Mouse (Mus musculus) Patski (cell line): ENCODE results near the gene Dhx57. TPM values are rescaled to one million over a fixed set of nuclear protein-coding genes. Genes with fewer than 3 reads are reported as not detected.

Experiments
- ATAC-seq: fragments of 100-300 bp; one replicate; pipeline ENCODE4 v1.8.0; 2021
- CTCF ChIA-PET: fragments of 350-600 bp; sonication (Branson Sonifier 250); formaldehyde crosslinking; loops from one replicate; lab custom pipeline; 2022; ENCODE audit warnings: inconsistent platforms; lab: Charles Lee
- POLR2A ChIA-PET: fragments of 350-600 bp; sonication (Branson Sonifier 250); formaldehyde crosslinking; loops from one replicate; lab custom pipeline; 2022; ENCODE audit warnings: antibody characterized with exemption, inconsistent platforms; lab: Charles Lee
- DNase-seq: peaks from one replicate; pipeline ENCODE4 v3.0.0-alpha.2; 2011; ENCODE audit warnings: low read depth, low spot score
- H3K27me3 ChIP-seq: fragments of 371-371 bp; one replicate; pipeline ENCODE4 v1.5.1; 2021
- CTCF ChIP-seq: fragments of 100-300 bp; IDR thresholded peaks from one replicate; pipeline ENCODE4 v1.5.1; 2021
- in situ Hi-C: fragments of 300-500 bp; cut with MboI; formaldehyde crosslinking; loops from 3 replicates; pipeline ENCODE4 v1.11.1; 2018; ENCODE audit warnings: low pct_unique_long_range_greater_than_20kb, mixed read lengths
- polyA plus RNA-seq: library from polyadenylated mRNA; unstranded; gene quantifications from one replicate; pipeline ENCODE4 v1.2.3, GENCODE M21; 2021

Gene Dhx57
- polyA plus RNA-seq: 21.1 TPM

GRCm38 (mm10) chr17:80290074-80290657, at the start of gene Dhx57, which contains the start of gene Morn2:
Gene Dhx57 (minus strand): TSS chr17:80290476.
Gene Morn2 (plus strand): TSS chr17:80290203.
- peak; percentile 96 for ATAC-seq
- POLR2A ChIA-PET: no interaction called here
- CTCF ChIA-PET: interaction anchor here (1.3 to 3.3 kb wide), 7 partner anchors 17 to 273 kb away, joined by 3 to 19 read pairs (median 5); partner anchors contain the start of gene Arhgef33
- peak; percentile 68 for DNase-seq
- no peaks in the 10 kb centered on the region for H3K27me3 ChIP-seq
- in situ Hi-C loops: loop anchor here (5.0 to 25.0 kb wide), 2 partner anchors 267 to 547 kb away; no protein-coding TSS in a partner anchor
- TF ChIP-seq CTCF: no peak

DNA sequence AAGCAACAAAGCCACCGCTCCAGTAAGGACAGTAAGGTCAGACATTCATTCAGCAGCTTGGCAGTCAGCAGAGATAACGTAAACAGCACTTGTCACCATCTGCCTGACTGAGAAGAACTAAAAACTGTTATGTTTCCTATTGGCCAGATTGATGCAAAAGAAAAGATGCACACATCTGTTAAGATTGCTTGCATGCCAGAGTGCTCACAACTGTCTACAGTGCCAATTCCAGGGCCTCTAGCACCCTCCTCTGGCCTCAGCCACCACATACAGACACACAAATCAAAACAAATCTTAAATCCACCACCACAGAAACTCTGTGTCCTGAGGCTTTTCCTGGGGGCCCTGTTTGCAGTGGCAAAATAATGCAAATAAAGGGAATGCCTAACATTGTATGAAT, 42.1 kb upstream of the Dhx57 start:
- peaks cover 21% of the 10 kb centered on the region for H3K27me3 ChIP-seq
- in situ Hi-C loops: no loop called here
- TF ChIP-seq CTCF: peak; percentile 65
- CTCF ChIA-PET: interaction anchor here (1.1 kb wide), 1 partner anchor 42 kb away, joined by 4 read pairs; the partner anchor contains the start of genes Dhx57 and Morn2
- no peak for ATAC-seq
- POLR2A ChIA-PET: no interaction called here
- no peak for DNase-seq

DNA sequence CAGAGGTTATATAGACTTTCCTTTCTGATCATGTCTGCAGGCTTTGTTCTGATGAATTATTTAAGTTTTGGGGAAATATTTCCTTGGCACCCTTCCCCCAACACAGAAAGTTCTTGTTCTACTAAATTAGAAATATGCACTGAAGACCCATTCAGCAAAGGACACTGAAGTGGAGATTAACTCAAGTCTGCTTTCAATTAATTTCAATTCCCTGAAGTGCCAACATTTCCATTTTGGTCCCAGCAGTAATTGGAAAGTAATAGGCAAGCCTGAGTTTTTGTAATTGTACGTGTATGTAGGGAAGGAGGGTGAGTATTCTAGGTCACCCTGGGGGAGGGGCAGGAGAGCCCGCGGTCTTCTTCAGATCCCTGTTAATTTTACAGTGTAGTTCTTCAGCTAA, 36.2 kb upstream of the Dhx57 start:
- in situ Hi-C loops: no loop called here
- peaks cover 10% of the 10 kb centered on the region for H3K27me3 ChIP-seq
- no peak for TF ChIP-seq CTCF

DNA sequence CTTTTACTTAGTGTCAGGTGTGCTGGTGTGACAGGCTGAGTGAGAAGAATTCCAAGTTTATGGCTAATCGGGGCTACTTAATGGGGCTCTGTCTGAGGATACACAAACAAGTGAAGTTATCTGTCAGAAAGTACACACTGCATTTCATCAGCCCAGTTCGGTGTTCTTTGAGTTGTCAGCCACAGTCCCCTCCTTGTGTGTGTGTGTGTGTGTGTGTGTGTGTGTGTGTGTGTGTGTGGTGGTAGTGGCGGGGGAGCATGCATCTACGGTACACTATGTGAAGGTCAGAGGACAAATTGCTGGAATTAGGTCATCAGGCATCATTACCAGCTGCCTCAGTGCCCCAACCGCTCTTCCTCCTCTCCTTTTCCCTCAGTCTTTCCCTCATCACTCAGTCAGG, 35.2 kb upstream of the Dhx57 start:
- CTCF ChIA-PET: no interaction called here
- in situ Hi-C loops: no loop called here
- no peak for ATAC-seq

More for the DNA sequence above, 36.2 kb upstream of the Dhx57 start:
- CTCF ChIA-PET: interaction anchor here (1.3 kb wide), 1 partner anchor 8 kb away, joined by 3 read pairs; no protein-coding TSS in a partner anchor
- no peak for DNase-seq
- no peak for ATAC-seq
- POLR2A ChIA-PET: no interaction called here

DNA sequence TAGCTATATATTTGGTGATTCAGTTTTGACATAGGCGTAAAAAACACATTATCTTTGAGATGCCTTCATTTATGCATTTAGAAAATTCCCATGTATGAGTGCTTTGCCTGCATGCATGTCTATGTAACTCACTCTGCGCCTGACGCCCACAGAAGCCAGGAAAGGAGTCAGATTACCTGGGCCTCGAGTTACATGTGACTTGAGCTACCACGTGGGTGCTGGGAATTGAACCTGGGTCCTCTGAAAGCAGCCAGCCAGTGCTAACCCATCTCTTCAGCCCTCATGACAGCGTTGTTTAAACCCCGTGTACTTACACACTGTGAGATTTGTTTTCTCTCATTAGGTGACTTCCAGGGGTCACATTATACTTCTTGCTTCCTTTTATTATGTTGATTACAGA, 34.2 kb upstream of the Dhx57 start:
- DNase-seq: no peak
- in situ Hi-C loops: no loop called here
- ChIA-PET POLR2A (no interaction called here), CTCF (no interaction called here)
- TF ChIP-seq CTCF: no peak
- H3K27me3 ChIP-seq: peaks cover 5% of the 10 kb centered on the region
- no peak for ATAC-seq

More for the DNA sequence above, 35.2 kb upstream of the Dhx57 start:
- H3K27me3 ChIP-seq: peaks cover 10% of the 10 kb centered on the region
- no peak for DNase-seq
- POLR2A ChIA-PET: no interaction called here
- no peak for TF ChIP-seq CTCF

DNA sequence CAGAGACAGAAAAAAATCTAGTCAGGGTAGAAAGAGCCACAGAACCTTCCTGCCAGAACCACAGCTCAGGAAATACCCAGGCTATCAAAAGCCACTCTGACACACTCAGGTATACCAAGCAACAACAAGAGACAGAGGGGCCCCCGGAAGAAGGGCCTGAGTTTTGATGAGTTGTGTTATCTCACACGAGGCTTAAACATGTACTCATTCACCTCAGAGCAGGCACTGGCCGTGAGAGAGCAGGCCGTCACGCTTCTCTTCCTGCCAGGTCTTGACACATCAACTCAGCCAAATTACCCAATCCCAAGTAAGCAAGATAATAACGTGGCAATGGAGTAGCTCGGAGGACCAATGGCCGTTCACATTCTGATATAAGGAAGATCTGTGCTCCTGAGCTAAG, 33.4 kb upstream of the Dhx57 start:
- CTCF ChIA-PET: interaction anchor here (1.0 kb wide), 1 partner anchor 18 kb away, joined by 3 read pairs; no protein-coding TSS in a partner anchor
- DNase-seq (no peak), ATAC-seq (no peak)
- in situ Hi-C loops: no loop called here
- H3K27me3 ChIP-seq: no peaks in the 10 kb centered on the region
- no peak for TF ChIP-seq CTCF
- POLR2A ChIA-PET: no interaction called here

- POLR2A ChIA-PET: no interaction called here
- DNase-seq (no peak), ATAC-seq (no peak)
- H3K27me3 ChIP-seq: no peaks in the 10 kb centered on the region
- CTCF ChIA-PET: no interaction called here
- in situ Hi-C loops: no loop called here
- TF ChIP-seq CTCF: no peak
Observed at GRCm38 (mm10) chr17:80323015-80323414, 32.7 kb upstream of the Dhx57 start.

- TF ChIP-seq CTCF: no peak
- POLR2A ChIA-PET: no interaction called here
- ATAC-seq: no peak
- in situ Hi-C loops: no loop called here
- DNase-seq: no peak
- H3K27me3 ChIP-seq: no peaks in the 10 kb centered on the region
- CTCF ChIA-PET: interaction anchor here (1.2 kb wide), 1 partner anchor 31 kb away, joined by 5 read pairs; no protein-coding TSS in a partner anchor
Observed at GRCm38 (mm10) chr17:80322228-80322627, 32.0 kb upstream of the Dhx57 start.

DNA sequence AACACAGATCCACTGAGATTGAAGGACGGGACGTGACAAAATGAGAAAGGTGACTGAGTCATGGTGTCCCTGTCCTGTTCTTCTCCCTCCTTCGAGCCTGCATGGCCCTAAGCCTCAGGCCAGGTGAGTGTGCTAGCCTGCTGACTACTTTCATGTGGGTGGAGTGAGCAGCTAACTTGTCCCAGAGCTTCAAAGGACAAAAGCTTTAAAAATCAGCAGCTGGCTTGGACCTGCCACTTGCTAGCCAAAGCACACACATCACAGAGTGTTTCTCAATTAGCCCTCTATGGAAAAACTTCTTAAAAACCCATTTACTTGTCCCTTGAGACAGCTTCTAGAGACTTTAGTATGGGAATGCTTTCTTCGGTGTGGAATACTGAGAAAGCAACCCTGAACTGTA, 22.1 kb upstream of the Dhx57 start:
- POLR2A ChIA-PET: no interaction called here
- in situ Hi-C loops: no loop called here
- no peak for TF ChIP-seq CTCF

GRCm38 (mm10) chr17:80311761-80312160, 21.5 kb upstream of the Dhx57 start:
- ChIA-PET CTCF (no interaction called here), POLR2A (no interaction called here)
- DNase-seq (no peak), ATAC-seq (no peak)
- in situ Hi-C loops: no loop called here
- no peaks in the 10 kb centered on the region for H3K27me3 ChIP-seq
- TF ChIP-seq CTCF: no peak

More for the DNA sequence above, 22.1 kb upstream of the Dhx57 start:
- H3K27me3 ChIP-seq: no peaks in the 10 kb centered on the region
- ATAC-seq (no peak), DNase-seq (no peak)
- CTCF ChIA-PET: no interaction called here

- ChIA-PET POLR2A (no interaction called here), CTCF (interaction anchor here (0.7 to 3.3 kb wide), 10 partner anchors 9 to 711 kb away, joined by 3 to 19 read pairs (median 4); partner anchors contain the start of genes Dhx57 and Morn2)
- H3K27me3 ChIP-seq: no peaks in the 10 kb centered on the region
- no peak for TF ChIP-seq CTCF
- no peak for ATAC-seq
- DNase-seq: no peak
- in situ Hi-C loops: no loop called here
Observed at GRCm38 (mm10) chr17:80307251-80307650, 17.0 kb upstream of the Dhx57 start, which contains the start of gene Arhgef33. Gene Arhgef33 (plus strand): TSS chr17:80307407.
